Mouse (Mus musculus): ENCODE measurements at regions not wholly inside any gene's neighbourhood (a gene's known extent, or its start where the extent isn't known, plus 50 kb on each side); places are given as distances from the start of the nearest gene placed in this dataset.

GRCm38 (mm10) chr17:16101548-16101947 is 270.7 kb upstream of the Rgmb start:
- H3K27ac ChIP-seq, result no peak overlapping the region
- H3K36me3 ChIP-seq, result no peaks in the 10 kb centered on the region
- no peak for DNase-seq (ENCODE audit: low spot score)
- H3K4me1 ChIP-seq, result no peaks in the 10 kb centered on the region
- H3K9me3 ChIP-seq (replicated peaks), result no peaks in the 10 kb centered on the region
- 77% methylated on average over 2 of the region's 2 CpGs for WGBS
- H3K4me3 ChIP-seq, result no peak overlapping the region
- H3K27me3 ChIP-seq (ENCODE audit: low read depth, poor library complexity, severe bottlenecking), result no peaks in the 10 kb centered on the region

- no peak overlapping the region for H3K4me3 ChIP-seq
- 86% methylated on average over 4 of the region's 4 CpGs for WGBS
- no peaks in the 10 kb centered on the region for H3K36me3 ChIP-seq
- H3K27me3 ChIP-seq (ENCODE audit: low read depth, poor library complexity, severe bottlenecking), result no peaks in the 10 kb centered on the region
- H3K9me3 ChIP-seq (replicated peaks), result no peaks in the 10 kb centered on the region
- DNase-seq (ENCODE audit: low spot score), result no peak
- no peaks in the 10 kb centered on the region for H3K4me1 ChIP-seq
- H3K27ac ChIP-seq, result no peak overlapping the region
Observed at GRCm38 (mm10) chr17:16092952-16093351, 262.1 kb upstream of the Rgmb start.

GRCm38 (mm10) chr17:16089619-16090280 is 258.9 kb upstream of the Rgmb start:
- no peaks in the 10 kb centered on the region for H3K4me1 ChIP-seq
- H3K27ac ChIP-seq, result no peak overlapping the region
- DNase-seq (ENCODE audit: low spot score), result no peak
- H3K27me3 ChIP-seq (ENCODE audit: low read depth, poor library complexity, severe bottlenecking), result no peaks in the 10 kb centered on the region
- H3K9me3 ChIP-seq (replicated peaks), result no peaks in the 10 kb centered on the region
- H3K36me3 ChIP-seq, result no peaks in the 10 kb centered on the region
- no peak overlapping the region for H3K4me3 ChIP-seq
- 82% methylated on average over 8 of the region's 8 CpGs for WGBS

GRCm38 (mm10) chr17:16088879-16089618 is 258.2 kb upstream of the Rgmb start:
- H3K27ac ChIP-seq, result no peak overlapping the region
- no peak for DNase-seq (ENCODE audit: low spot score)
- 70% methylated on average over 5 of the region's 5 CpGs for WGBS

GRCm38 (mm10) chr17:16087046-16087445 is 256.2 kb upstream of the Rgmb start:
- H3K4me1 ChIP-seq, result no peaks in the 10 kb centered on the region
- no peaks in the 10 kb centered on the region for H3K27me3 ChIP-seq (ENCODE audit: low read depth, poor library complexity, severe bottlenecking)
- 86% methylated on average over 2 of the region's 2 CpGs for WGBS
- DNase-seq (ENCODE audit: low spot score), result no peak
- H3K27ac ChIP-seq, result no peak overlapping the region
- H3K9me3 ChIP-seq (replicated peaks), result no peaks in the 10 kb centered on the region
- H3K4me3 ChIP-seq, result no peak overlapping the region
- no peaks in the 10 kb centered on the region for H3K36me3 ChIP-seq

More at GRCm38 (mm10) chr17:16088879-16089618, 258.2 kb upstream of the Rgmb start:
- H3K4me3 ChIP-seq, result no peak overlapping the region
- no peaks in the 10 kb centered on the region for H3K36me3 ChIP-seq
- H3K9me3 ChIP-seq (replicated peaks), result no peaks in the 10 kb centered on the region
- no peaks in the 10 kb centered on the region for H3K27me3 ChIP-seq (ENCODE audit: low read depth, poor library complexity, severe bottlenecking)
- H3K4me1 ChIP-seq, result no peaks in the 10 kb centered on the region

- no peak for DNase-seq (ENCODE audit: low spot score)
- H3K36me3 ChIP-seq, result no peaks in the 10 kb centered on the region
- no peak overlapping the region for H3K27ac ChIP-seq
- H3K4me1 ChIP-seq, result no peaks in the 10 kb centered on the region
- H3K9me3 ChIP-seq (replicated peaks), result no peaks in the 10 kb centered on the region
- WGBS, result 89% methylated on average over 3 of the region's 3 CpGs
- no peaks in the 10 kb centered on the region for H3K27me3 ChIP-seq (ENCODE audit: low read depth, poor library complexity, severe bottlenecking)
- H3K4me3 ChIP-seq, result no peak overlapping the region
Observed at GRCm38 (mm10) chr17:16082842-16083241, 252.0 kb upstream of the Rgmb start.

GRCm38 (mm10) chr17:16078549-16078948 is 247.7 kb upstream of the Rgmb start:
- Histone ChIP-seq H3K4me1 (no peaks in the 10 kb centered on the region), H3K27me3 (ENCODE audit: low read depth, poor library complexity, severe bottlenecking) (no peaks in the 10 kb centered on the region), H3K9me3 (replicated peaks) (no peaks in the 10 kb centered on the region), H3K36me3 (no peaks in the 10 kb centered on the region), H3K27ac (no peak overlapping the region), H3K4me3 (no peak overlapping the region)
- WGBS, result 85% methylated on average over 3 of the region's 3 CpGs
- no peak for DNase-seq (ENCODE audit: low spot score)

- H3K9me3 ChIP-seq (replicated peaks), result no peaks in the 10 kb centered on the region
- no peaks in the 10 kb centered on the region for H3K36me3 ChIP-seq
- 69% methylated on average over 1 of the region's 1 CpGs for WGBS
- no peaks in the 10 kb centered on the region for H3K27me3 ChIP-seq (ENCODE audit: low read depth, poor library complexity, severe bottlenecking)
- DNase-seq (ENCODE audit: low spot score), result no peak
- no peak overlapping the region for H3K27ac ChIP-seq
- H3K4me3 ChIP-seq, result no peak overlapping the region
- no peaks in the 10 kb centered on the region for H3K4me1 ChIP-seq
Observed at GRCm38 (mm10) chr17:16069334-16069733, 238.5 kb upstream of the Rgmb start.

- WGBS, result 86% methylated on average over 2 of the region's 2 CpGs
- H3K4me3 ChIP-seq, result no peak overlapping the region
- H3K36me3 ChIP-seq, result no peaks in the 10 kb centered on the region
- no peaks in the 10 kb centered on the region for H3K4me1 ChIP-seq
- H3K27me3 ChIP-seq (ENCODE audit: low read depth, poor library complexity, severe bottlenecking), result no peaks in the 10 kb centered on the region
- DNase-seq (ENCODE audit: low spot score), result no peak
- no peak overlapping the region for H3K27ac ChIP-seq
- H3K9me3 ChIP-seq (replicated peaks), result no peaks in the 10 kb centered on the region
Observed at GRCm38 (mm10) chr17:16067858-16068257, 237.0 kb upstream of the Rgmb start.

- no peak overlapping the region for H3K27ac ChIP-seq
- DNase-seq (ENCODE audit: low spot score), result peak; percentile 39
- no peak overlapping the region for H3K4me3 ChIP-seq
- H3K4me1 ChIP-seq, result peaks cover 3% of the 10 kb centered on the region; the same call in 1 of the 2 replicates
- no peaks in the 10 kb centered on the region for H3K9me3 ChIP-seq (replicated peaks)
- no peaks in the 10 kb centered on the region for H3K36me3 ChIP-seq
- H3K27me3 ChIP-seq (ENCODE audit: low read depth, poor library complexity, severe bottlenecking), result no peaks in the 10 kb centered on the region
- WGBS, result 2% methylated on average over 3 of the region's 3 CpGs
Observed at GRCm38 (mm10) chr17:16054481-16054880, 223.6 kb upstream of the Rgmb start.

GRCm38 (mm10) chr17:16051713-16052112 is 220.9 kb upstream of the Rgmb start:
- no peaks in the 10 kb centered on the region for H3K36me3 ChIP-seq
- no peak for DNase-seq (ENCODE audit: low spot score)
- H3K4me3 ChIP-seq, result no peak overlapping the region
- H3K9me3 ChIP-seq (replicated peaks), result no peaks in the 10 kb centered on the region
- 48% methylated on average over 5 of the region's 5 CpGs for WGBS
- no peak overlapping the region for H3K27ac ChIP-seq
- peaks cover 3% of the 10 kb centered on the region; the same call in 1 of the 2 replicates for H3K4me1 ChIP-seq
- H3K27me3 ChIP-seq (ENCODE audit: low read depth, poor library complexity, severe bottlenecking), result no peaks in the 10 kb centered on the region

- Histone ChIP-seq H3K36me3 (no peaks in the 10 kb centered on the region), H3K9me3 (replicated peaks) (no peaks in the 10 kb centered on the region), H3K27ac (no peak overlapping the region), H3K4me1 (no peaks in the 10 kb centered on the region), H3K4me3 (no peak overlapping the region), H3K27me3 (ENCODE audit: low read depth, poor library complexity, severe bottlenecking) (no peaks in the 10 kb centered on the region)
- no peak for DNase-seq (ENCODE audit: low spot score)
- WGBS, result 60% methylated on average over 5 of the region's 5 CpGs
Observed at GRCm38 (mm10) chr17:16041542-16042251, 210.9 kb upstream of the Rgmb start.

- DNase-seq (ENCODE audit: low spot score), result no peak
- Histone ChIP-seq H3K4me3 (no peak overlapping the region), H3K4me1 (no peaks in the 10 kb centered on the region), H3K36me3 (no peaks in the 10 kb centered on the region), H3K27ac (no peak overlapping the region), H3K9me3 (replicated peaks) (no peaks in the 10 kb centered on the region), H3K27me3 (ENCODE audit: low read depth, poor library complexity, severe bottlenecking) (no peaks in the 10 kb centered on the region)
- WGBS, result 84% methylated on average over 4 of the region's 4 CpGs
Observed at GRCm38 (mm10) chr17:16027989-16028388, 197.2 kb upstream of the Rgmb start.

All from limb, embryonic 10.5 days (tissue).